Mouse (Mus musculus) lung, embryonic 15.5 days (tissue): ENCODE data around the gene Hapln2. TPM values are rescaled to one million over a fixed set of nuclear protein-coding genes. Genes with fewer than 3 reads are reported as not detected.

ENCODE experiments used
- ATAC-seq: fragments of 200-750 bp; cut with Nextera tagmentation; 2 replicates; pipeline ENCODE4 v1.8.0; 2017; ENCODE audit warnings: moderate number of reproducible peaks, borderline replicate concordance; ENCODE audit not compliant: low FRiP score, low TSS enrichment; ENCODE audit errors: extremely low read depth
- H3K27ac ChIP-seq: fragments of 300-500 bp; sonication (generic); 2 replicates; pipeline ENCODE4 v1.5.1; 2015; ENCODE audit warnings: moderate library complexity, mild to moderate bottlenecking, inconsistent platforms
- H3K27me3 ChIP-seq: fragments of 300-500 bp; sonication (generic); 2 replicates; pipeline ENCODE4 v1.6.1; 2015; ENCODE audit warnings: inconsistent platforms
- H3K36me3 ChIP-seq: fragments of 300-500 bp; sonication (generic); 2 replicates; pipeline ENCODE4 v1.6.1; 2015; ENCODE audit warnings: inconsistent platforms
- H3K4me1 ChIP-seq: fragments of 300-500 bp; sonication (generic); 2 replicates; pipeline ENCODE4 v1.6.1; 2015; ENCODE audit warnings: inconsistent platforms
- H3K4me2 ChIP-seq: fragments of 300-500 bp; sonication (generic); 2 replicates; pipeline ENCODE4 v1.6.1; 2015; ENCODE audit warnings: inconsistent platforms, mild to moderate bottlenecking, moderate library complexity
- H3K4me3 ChIP-seq: fragments of 300-500 bp; sonication (generic); 2 replicates; pipeline ENCODE4 v1.5.1; 2015; ENCODE audit warnings: mild to moderate bottlenecking, inconsistent platforms
- H3K9ac ChIP-seq: fragments of 300-500 bp; sonication (generic); 2 replicates; pipeline ENCODE4 v1.6.1; 2015; ENCODE audit warnings: inconsistent platforms
- H3K9me3 ChIP-seq: fragments of 300-500 bp; sonication (generic); 2 replicates; pipeline ENCODE4 v1.6.1; 2016; ENCODE audit warnings: inconsistent platforms
- WGBS: fragments of 180-500 bp; shearing (Covaris S2); methylation state at CpG from one replicate; pipeline ENCODE4 v1.1.7; 2015; 5-methylcytosine and 5-hydroxymethylcytosine counted together
- polyA plus RNA-seq: library from polyadenylated mRNA; unstranded; fragments of >200 nt; fragmentation: Nextera tagmentation; extraction: Ambion mirVana; gene quantifications from 2 replicates; pipeline ENCODE4 v1.2.1, GENCODE M21; 2015

Hapln2 gene
- polyA plus RNA-seq, 1 experiment from 2014 or later, result 0.07 TPM

GRCm38 (mm10) chr3:88000181-88000580 is 27.2 kb downstream of the Hapln2 start, which contains the start of gene Bcan:
Bcan (minus strand) TSS chr3:88000230.
- peaks cover 94% of the 10 kb centered on the region for H3K27me3 ChIP-seq
- no peak within 1 kb of the TSS for H3K27ac ChIP-seq
- H3K9ac ChIP-seq, result no peak within 1 kb of the TSS
- H3K4me1 ChIP-seq, result peaks cover 34% of the 10 kb centered on the region
- H3K9me3 ChIP-seq, result no peaks in the 10 kb centered on the region
- H3K4me2 ChIP-seq, result peak within 1 kb of the TSS; percentile 66
- H3K36me3 ChIP-seq, result no peaks in the 10 kb centered on the region
- no peak for ATAC-seq
- WGBS, result under 1% methylated on average over 39 of the region's 39 CpGs
- H3K4me3 ChIP-seq, result peak within 1 kb of the TSS; percentile 32

- Histone ChIP-seq H3K9me3 (no peaks in the 10 kb centered on the region), H3K4me1 (peaks cover 34% of the 10 kb centered on the region), H3K4me3 (peak overlapping the region; percentile 32), H3K4me2 (peak overlapping the region; percentile 66), H3K27me3 (peaks cover 97% of the 10 kb centered on the region), H3K27ac (no peak overlapping the region), H3K9ac (no peak overlapping the region), H3K36me3 (no peaks in the 10 kb centered on the region)
- 1% methylated on average over 38 of the region's 38 CpGs for WGBS
- ATAC-seq, result no peak
Observed at GRCm38 (mm10) chr3:87999243-87999895, 28.0 kb downstream of the Hapln2 start.

- Histone ChIP-seq H3K9ac (no peak overlapping the region), H3K27me3 (peaks cover 100% of the 10 kb centered on the region), H3K4me3 (no peak overlapping the region), H3K27ac (no peak overlapping the region), H3K4me2 (no peak overlapping the region), H3K36me3 (no peaks in the 10 kb centered on the region), H3K4me1 (peaks cover 34% of the 10 kb centered on the region), H3K9me3 (no peaks in the 10 kb centered on the region)
- WGBS, result 5% methylated on average over 7 of the region's 7 CpGs
- no peak for ATAC-seq
Observed at GRCm38 (mm10) chr3:87998747-87999146, 28.6 kb downstream of the Hapln2 start.

- Histone ChIP-seq H3K9me3 (no peaks in the 10 kb centered on the region), H3K4me3 (peak overlapping the region; percentile 30), H3K9ac (no peak overlapping the region), H3K4me1 (peaks cover 26% of the 10 kb centered on the region), H3K36me3 (no peaks in the 10 kb centered on the region), H3K27ac (no peak overlapping the region), H3K4me2 (peak overlapping the region; percentile 55), H3K27me3 (peaks cover 98% of the 10 kb centered on the region)
- 2% methylated on average over 49 of the region's 49 CpGs for WGBS
- no peak for ATAC-seq
Observed at GRCm38 (mm10) chr3:87996971-87997614, 30.3 kb downstream of the Hapln2 start.

- no peak overlapping the region for H3K4me3 ChIP-seq
- no peak overlapping the region; the same call in 1 of the 2 replicates for H3K4me2 ChIP-seq
- no peak overlapping the region for H3K27ac ChIP-seq
- ATAC-seq, result no peak
- H3K9me3 ChIP-seq, result no peaks in the 10 kb centered on the region
- peaks cover 25% of the 10 kb centered on the region for H3K4me1 ChIP-seq
- H3K9ac ChIP-seq, result no peak overlapping the region
- 2% methylated on average over 15 of the region's 15 CpGs for WGBS
- H3K27me3 ChIP-seq, result peaks cover 98% of the 10 kb centered on the region
- H3K36me3 ChIP-seq, result no peaks in the 10 kb centered on the region
Observed at GRCm38 (mm10) chr3:87996401-87996800, 31.0 kb downstream of the Hapln2 start.

GRCm38 (mm10) chr3:87995331-87995730 is 32.1 kb downstream of the Hapln2 start:
- ATAC-seq, result no peak
- no peak overlapping the region for H3K9ac ChIP-seq
- no peaks in the 10 kb centered on the region for H3K36me3 ChIP-seq
- no peak overlapping the region for H3K4me3 ChIP-seq
- no peak overlapping the region for H3K4me2 ChIP-seq
- H3K27ac ChIP-seq, result no peak overlapping the region
- 26% methylated on average over 11 of the region's 11 CpGs for WGBS
- peaks cover 22% of the 10 kb centered on the region for H3K4me1 ChIP-seq
- no peaks in the 10 kb centered on the region for H3K9me3 ChIP-seq
- peaks cover 98% of the 10 kb centered on the region for H3K27me3 ChIP-seq

- H3K4me2 ChIP-seq, result no peak overlapping the region
- 0% methylated on average over 5 of the region's 6 CpGs for WGBS
- H3K9me3 ChIP-seq, result no peaks in the 10 kb centered on the region
- peaks cover 10% of the 10 kb centered on the region for H3K4me1 ChIP-seq
- H3K27me3 ChIP-seq, result peaks cover 96% of the 10 kb centered on the region
- H3K9ac ChIP-seq, result no peak overlapping the region
- no peaks in the 10 kb centered on the region for H3K36me3 ChIP-seq
- no peak overlapping the region for H3K27ac ChIP-seq
- no peak for ATAC-seq
- no peak overlapping the region for H3K4me3 ChIP-seq
Observed at GRCm38 (mm10) chr3:87993436-87993835, 33.9 kb downstream of the Hapln2 start.

- Histone ChIP-seq H3K4me1 (peaks cover 33% of the 10 kb centered on the region), H3K4me2 (no peak overlapping the region), H3K27me3 (peaks cover 61% of the 10 kb centered on the region), H3K9ac (no peak overlapping the region), H3K9me3 (no peaks in the 10 kb centered on the region), H3K4me3 (no peak overlapping the region), H3K36me3 (no peaks in the 10 kb centered on the region), H3K27ac (no peak overlapping the region)
- WGBS, result 22% methylated on average over 10 of the region's 10 CpGs
- ATAC-seq, result no peak
Observed at GRCm38 (mm10) chr3:87989935-87990334, 37.4 kb downstream of the Hapln2 start.

- Histone ChIP-seq H3K4me3 (peak overlapping the region; percentile 29), H3K9ac (0 out of 2 replicates have a peak overlapping the region, but pooled peaks have one; percentile 2), H3K4me2 (peak overlapping the region; percentile 63), H3K4me1 (peaks cover 51% of the 10 kb centered on the region), H3K9me3 (no peaks in the 10 kb centered on the region), H3K36me3 (no peaks in the 10 kb centered on the region), H3K27ac (no peak overlapping the region), H3K27me3 (peaks cover 43% of the 10 kb centered on the region)
- no peak for ATAC-seq
- 4% methylated on average over 15 of the region's 15 CpGs for WGBS
Observed at GRCm38 (mm10) chr3:87988068-87988467, 39.3 kb downstream of the Hapln2 start.

- H3K27ac ChIP-seq, result no peak overlapping the region
- peaks cover 40% of the 10 kb centered on the region for H3K27me3 ChIP-seq
- 0 out of 2 replicates have a peak overlapping the region, but pooled peaks have one; percentile 2 for H3K9ac ChIP-seq
- no peaks in the 10 kb centered on the region for H3K9me3 ChIP-seq
- peak overlapping the region; percentile 29 for H3K4me3 ChIP-seq
- no peaks in the 10 kb centered on the region for H3K36me3 ChIP-seq
- peak; percentile 33 for ATAC-seq
- H3K4me1 ChIP-seq, result peaks cover 56% of the 10 kb centered on the region
- under 1% methylated on average over 15 of the region's 15 CpGs for WGBS
- H3K4me2 ChIP-seq, result peak overlapping the region; percentile 63
Observed at GRCm38 (mm10) chr3:87987633-87988032, 39.8 kb downstream of the Hapln2 start.

- WGBS, result under 1% methylated on average over 17 of the region's 17 CpGs
Observed at GRCm38 (mm10) chr3:87986868-87987267, 40.5 kb downstream of the Hapln2 start.

More at GRCm38 (mm10) chr3:87986868-87987267, 40.5 kb downstream of the Hapln2 start:
- no peaks in the 10 kb centered on the region for H3K36me3 ChIP-seq
- peak overlapping the region; percentile 29 for H3K4me3 ChIP-seq
- H3K9me3 ChIP-seq, result no peaks in the 10 kb centered on the region
- H3K27ac ChIP-seq, result peak overlapping the region; percentile 39; the same call in 1 of the 2 replicates
- peak overlapping the region; percentile 63 for H3K4me2 ChIP-seq
- peak; percentile 64 for ATAC-seq
- H3K4me1 ChIP-seq, result peaks cover 63% of the 10 kb centered on the region
- H3K9ac ChIP-seq, result peak overlapping the region; percentile 27; the same call in 1 of the 2 replicates
- peaks cover 32% of the 10 kb centered on the region for H3K27me3 ChIP-seq
